Mouse (Mus musculus) MEL (cell line): ENCODE data around the gene Slco3a1. TPM values are rescaled to one million over a fixed set of nuclear protein-coding genes. Genes with fewer than 3 reads are reported as not detected.
A peak's percentile ranks its signal among the peaks of the same experiment; 100 is the strongest.

Experiments
- DNase-seq: peaks from one replicate; pipeline ENCODE4 v3.0.0; 2011; ENCODE audit warnings: low read depth, low spot score
- H3K27ac ChIP-seq: 2 replicates; pipeline ENCODE4 v1.5.1; 2012; ENCODE audit warnings: low read depth, mild to moderate bottlenecking, control low read depth, low read length, moderate library complexity; ENCODE audit not compliant: control insufficient read depth
- H3K27me3 ChIP-seq, 2 experiments: fragments of 150-350 bp in 1 of 2; sonication (generic) in 1 of 2; 2 replicates each; pipeline ENCODE4 v1.6.1; 2012; ENCODE audit warnings: low read length in 2 of 2, mild to moderate bottlenecking in 2 of 2, improper control_type of control experiment in 1 of 2, moderate library complexity in 1 of 2; ENCODE audit not compliant: insufficient read depth in 2 of 2, control insufficient read depth in 1 of 2
- H3K36me3 ChIP-seq, 2 experiments: 2 replicates each; pipeline ENCODE4 v1.6.1; 2012 to 2014; ENCODE audit warnings: low read length in 2 of 2, improper control_type of control experiment in 1 of 2, inconsistent platforms in 1 of 2, mild to moderate bottlenecking in 1 of 2; ENCODE audit not compliant: insufficient read depth in 2 of 2, control insufficient read depth in 1 of 2
- H3K4me1 ChIP-seq, 2 experiments: fragments of 150-350 bp in 1 of 2; sonication (generic) in 1 of 2; 2 replicates each; pipeline ENCODE4 v1.6.1; 2012; ENCODE audit warnings: low read length in 2 of 2, improper control_type of control experiment in 1 of 2, mild to moderate bottlenecking in 1 of 2; ENCODE audit not compliant: insufficient read depth in 2 of 2, control insufficient read depth in 1 of 2
- H3K4me3 ChIP-seq, 2 experiments: fragments of 150-350 bp in 1 of 2; sonication (generic) in 1 of 2; 2 replicates each; pipeline ENCODE4 v1.5.1; 2012; ENCODE audit warnings: low read depth in 2 of 2, low read length in 2 of 2, mild to moderate bottlenecking in 2 of 2, moderate library complexity in 2 of 2, control low read depth in 1 of 2, improper control_type of control experiment in 1 of 2; ENCODE audit not compliant: control insufficient read depth in 1 of 2, insufficient read depth in 1 of 2
- H3K79me2 ChIP-seq: 2 replicates; pipeline ENCODE4 v1.6.1; 2012; ENCODE audit warnings: mild to moderate bottlenecking, low read length, moderate library complexity; ENCODE audit not compliant: control insufficient read depth, poor library complexity, insufficient read depth
- H3K9ac ChIP-seq: 2 replicates; pipeline ENCODE4 v1.6.1; 2012; ENCODE audit warnings: low read depth, mild to moderate bottlenecking, control low read depth, low read length, moderate library complexity; ENCODE audit not compliant: control insufficient read depth, poor library complexity, severe bottlenecking
- H3K9me3 ChIP-seq: fragments of 150-350 bp; sonication (generic); replicated peaks from 2 replicates; pipeline ENCODE4 v1.6.1; 2012; ENCODE audit warnings: mild to moderate bottlenecking, low read length, improper control_type of control experiment, moderate library complexity; ENCODE audit not compliant: insufficient read depth
- BHLHE40 ChIP-seq: IDR thresholded peaks from 2 replicates; pipeline ENCODE4 v1.6.1; 2012; ENCODE audit warnings: low read depth, mild to moderate bottlenecking, inconsistent platforms, low read length, improper control_type of control experiment, borderline replicate concordance
- CHD2 ChIP-seq: IDR thresholded peaks from 2 replicates; pipeline ENCODE4 v1.6.1; 2011; ENCODE audit warnings: low read length, improper control_type of control experiment
- CTCF ChIP-seq, 3 experiments: IDR thresholded peaks in 2 of 3; conservative IDR thresholded peaks in 1 of 3; 2 replicates each; pipeline ENCODE4 v1.5.1; 2011 to 2012; ENCODE audit warnings: low read length in 3 of 3, low read depth in 2 of 3, mild to moderate bottlenecking in 2 of 3, improper control_type of control experiment in 1 of 3, inconsistent platforms in 1 of 3, mixed read lengths in 1 of 3, moderate library complexity in 1 of 3; ENCODE audit not compliant: control insufficient read depth in 1 of 3, insufficient read depth in 1 of 3, poor library complexity in 1 of 3, severe bottlenecking in 1 of 3
- E2F4 ChIP-seq: IDR thresholded peaks from 2 replicates; pipeline ENCODE4 v1.6.1; 2011; ENCODE audit warnings: low read depth, low read length, improper control_type of control experiment, borderline replicate concordance
- ETS1 ChIP-seq: IDR thresholded peaks from 2 replicates; pipeline ENCODE4 v1.6.1; 2012; ENCODE audit warnings: low read depth, mild to moderate bottlenecking, inconsistent platforms, low read length, improper control_type of control experiment, moderate library complexity
- GABPA ChIP-seq: IDR thresholded peaks from 2 replicates; pipeline ENCODE4 v1.6.1; 2012; ENCODE audit warnings: low read depth, mild to moderate bottlenecking, inconsistent platforms, low read length, improper control_type of control experiment, moderate library complexity
- HCFC1 ChIP-seq: IDR thresholded peaks from 2 replicates; pipeline ENCODE4 v1.6.1; 2012; ENCODE audit warnings: low read depth, mild to moderate bottlenecking, inconsistent platforms, low read length, improper control_type of control experiment, moderate library complexity
- JUND ChIP-seq: IDR thresholded peaks from 2 replicates; pipeline ENCODE4 v1.6.1; 2011; ENCODE audit warnings: low read depth, mild to moderate bottlenecking, improper control_type of control experiment, low read length
- MAFK ChIP-seq: IDR thresholded peaks from 2 replicates; pipeline ENCODE4 v1.6.1; 2011; ENCODE audit warnings: low read depth, mild to moderate bottlenecking, low read length, improper control_type of control experiment, borderline replicate concordance
- MYC ChIP-seq: IDR thresholded peaks from 2 replicates; pipeline ENCODE4 v1.6.1; 2011; ENCODE audit warnings: low read depth, mild to moderate bottlenecking, low read length, improper control_type of control experiment, moderate library complexity
- NELFE ChIP-seq: IDR thresholded peaks from 2 replicates; pipeline ENCODE4 v1.6.1; 2011; ENCODE audit warnings: low read depth, low read length, improper control_type of control experiment
- NRF1 ChIP-seq: IDR thresholded peaks from 2 replicates; pipeline ENCODE4 v1.6.1; 2014; ENCODE audit warnings: low read depth, mild to moderate bottlenecking, inconsistent platforms, low read length, improper control_type of control experiment, moderate library complexity; ENCODE audit not compliant: poor library complexity, insufficient read depth, severe bottlenecking
- POLR2AphosphoS2 ChIP-seq: IDR thresholded peaks from 2 replicates; pipeline ENCODE4 v1.6.1; 2011; ENCODE audit warnings: low read length, improper control_type of control experiment
- POLR2AphosphoS5 ChIP-seq: IDR thresholded peaks from 2 replicates; pipeline ENCODE4 v1.6.1; 2012; ENCODE audit warnings: low read depth, borderline replicate concordance, mild to moderate bottlenecking, inconsistent platforms, low read length, moderate library complexity, mixed read lengths
- RAD21 ChIP-seq: IDR thresholded peaks from 2 replicates; pipeline ENCODE4 v1.6.1; 2011; ENCODE audit warnings: mild to moderate bottlenecking, low read depth, low read length, improper control_type of control experiment
- RCOR1 ChIP-seq: IDR thresholded peaks from 2 replicates; pipeline ENCODE4 v1.6.1; 2012; ENCODE audit warnings: low read depth, mild to moderate bottlenecking, inconsistent platforms, low read length, improper control_type of control experiment
- SMC3 ChIP-seq: IDR thresholded peaks from 2 replicates; pipeline ENCODE4 v1.6.1; 2011; ENCODE audit warnings: low read depth, low read length, improper control_type of control experiment
- TAL1 ChIP-seq: IDR thresholded peaks from 2 replicates; pipeline ENCODE4 v1.6.1; 2012; ENCODE audit warnings: mild to moderate bottlenecking, inconsistent platforms, low read length, moderate library complexity, mixed read lengths
- UBTF ChIP-seq: IDR thresholded peaks from 2 replicates; pipeline ENCODE4 v1.6.1; 2012; ENCODE audit warnings: low read depth, mild to moderate bottlenecking, inconsistent platforms, low read length, improper control_type of control experiment, moderate library complexity, borderline replicate concordance; ENCODE audit not compliant: insufficient read depth
- USF1 ChIP-seq: IDR thresholded peaks from 2 replicates; pipeline ENCODE4 v1.6.1; 2014; ENCODE audit warnings: low read depth, mild to moderate bottlenecking, inconsistent platforms, low read length, improper control_type of control experiment, moderate library complexity
- USF2 ChIP-seq, 2 experiments: IDR thresholded peaks; 2 replicates each; pipeline ENCODE4 v1.6.1; 2011 to 2012; ENCODE audit warnings: improper control_type of control experiment in 2 of 2, low read length in 2 of 2, borderline replicate concordance in 1 of 2, inconsistent platforms in 1 of 2, low read depth in 1 of 2, mild to moderate bottlenecking in 1 of 2; ENCODE audit not compliant: insufficient read depth in 1 of 2
- ZKSCAN1 ChIP-seq: IDR thresholded peaks from 2 replicates; pipeline ENCODE4 v1.6.1; 2012; ENCODE audit warnings: low read depth, mild to moderate bottlenecking, inconsistent platforms, low read length, improper control_type of control experiment, moderate library complexity
- polyA plus RNA-seq, 2 experiments: library from polyadenylated mRNA; stranded (reverse) in 1 of 2; unstranded in 1 of 2; fragments of >175 nt in 1 of 2; fragments of >200 nt in 1 of 2; gene quantifications; 2 replicates each; pipeline versions ENCODE4 v1.2.1 to v1.2.4; 2012; ENCODE audit warnings: low replicate concordance in 2 of 2, low read depth in 1 of 2; ENCODE audit not compliant: insufficient read length in 2 of 2, insufficient read depth in 1 of 2, missing spikeins in 1 of 2
- total RNA-seq: library from RNA; depleted of rRNA; stranded (reverse); fragments of 300-350 nt; gene quantifications from 2 replicates; pipeline ENCODE4 v1.2.3, GENCODE M21; 2012

The Slco3a1 gene
- total and polyA plus RNA-seq, 3 experiments: 17.6 to 20.9 TPM; not detected in 1

- Histone ChIP-seq H3K9ac (no peak overlapping the region), H3K27me3 (no peaks in the 10 kb centered on the region), H3K27ac (no peak overlapping the region), H3K79me2 (no peaks in the 10 kb centered on the region), H3K4me3 (no peak overlapping the region), H3K9me3 (no peaks in the 10 kb centered on the region), H3K36me3 (peaks cover 0 to 6% of the 10 kb centered on the region in 2 experiments; a peak in 2 of 4 replicates), H3K4me1 (peaks cover 0 to 17% of the 10 kb centered on the region in 2 experiments)
- peak; percentile 37 for DNase-seq
- no peak for TF ChIP-seq RCOR1
- peak; percentile 44 to 58 (median 54) for TF ChIP-seq CTCF (IDR thresholded peaks at IDR 0.05 in 2 of 3, conservative IDR thresholded peaks at IDR 0.05 in 1 of 3; ENCODE audit: control insufficient read depth in 1 of 3, insufficient read depth in 1 of 3, low read depth in 2 of 3, low read length in 3 of 3, poor library complexity in 1 of 3, severe bottlenecking in 1 of 3)
These were observed 186.2 kb downstream of the Slco3a1 start for GRCm38 (mm10) chr7:74368256-74368980.

- Histone ChIP-seq H3K4me3 (no peak overlapping the region), H3K4me1 (peaks cover 0 to 11% of the 10 kb centered on the region in 2 experiments), H3K79me2 (no peaks in the 10 kb centered on the region), H3K9ac (no peak overlapping the region), H3K27me3 (no peaks in the 10 kb centered on the region), H3K36me3 (peaks cover 0 to 6% of the 10 kb centered on the region in 2 experiments; a peak in 2 of 4 replicates), H3K9me3 (no peaks in the 10 kb centered on the region), H3K27ac (no peak overlapping the region)
- TF ChIP-seq USF1 (no peak), SMC3 (0 out of 2 replicates have a peak, but pooled peaks have one; percentile 29), POLR2AphosphoS2 (no peak), CTCF (IDR thresholded peaks at IDR 0.05 in 2 of 3, conservative IDR thresholded peaks at IDR 0.05 in 1 of 3; ENCODE audit: control insufficient read depth in 1 of 3, insufficient read depth in 1 of 3, low read depth in 2 of 3, low read length in 3 of 3, poor library complexity in 1 of 3, severe bottlenecking in 1 of 3) (peak; percentile 10 to 60 (median 58); a peak in 5 of 6 replicates), NRF1 (no peak), ZKSCAN1 (no peak), CHD2 (no peak), TAL1 (no peak), NELFE (no peak), RAD21 (peak; percentile 49), HCFC1 (no peak), USF2 (IDR thresholded peaks at IDR 0.05; ENCODE audit: borderline replicate concordance in 1 of 2, insufficient read depth in 1 of 2, low read depth in 1 of 2, low read length in 2 of 2) (no peak), UBTF (no peak), BHLHE40 (no peak), ETS1 (no peak), E2F4 (no peak), POLR2AphosphoS5 (no peak), GABPA (no peak), JUND (no peak), MAFK (no peak), MYC (no peak), RCOR1 (no peak)
- peak; percentile 30 for DNase-seq
These were observed 187.2 kb downstream of the Slco3a1 start for GRCm38 (mm10) chr7:74367350-74367749.
